Mouse (Mus musculus) right cerebral cortex, adult 2 months (tissue): ENCODE measurements at regions not wholly inside any gene's neighbourhood (a gene's known extent, or its start where the extent isn't known, plus 50 kb on each side); places are given as distances from the start of the nearest gene placed in this dataset.
"Not testable (repeated sequence)": the region's sequence is repeated elsewhere in the genome, so short reads cannot be mapped to it uniquely, and the experiment has no call there.

Experiments
- DNase-seq, 2 experiments: peaks; one replicate each; pipeline ENCODE4 v3.0.0; 2021 to 2022; ENCODE audit warnings: low spot score in 2 of 2

DNA sequence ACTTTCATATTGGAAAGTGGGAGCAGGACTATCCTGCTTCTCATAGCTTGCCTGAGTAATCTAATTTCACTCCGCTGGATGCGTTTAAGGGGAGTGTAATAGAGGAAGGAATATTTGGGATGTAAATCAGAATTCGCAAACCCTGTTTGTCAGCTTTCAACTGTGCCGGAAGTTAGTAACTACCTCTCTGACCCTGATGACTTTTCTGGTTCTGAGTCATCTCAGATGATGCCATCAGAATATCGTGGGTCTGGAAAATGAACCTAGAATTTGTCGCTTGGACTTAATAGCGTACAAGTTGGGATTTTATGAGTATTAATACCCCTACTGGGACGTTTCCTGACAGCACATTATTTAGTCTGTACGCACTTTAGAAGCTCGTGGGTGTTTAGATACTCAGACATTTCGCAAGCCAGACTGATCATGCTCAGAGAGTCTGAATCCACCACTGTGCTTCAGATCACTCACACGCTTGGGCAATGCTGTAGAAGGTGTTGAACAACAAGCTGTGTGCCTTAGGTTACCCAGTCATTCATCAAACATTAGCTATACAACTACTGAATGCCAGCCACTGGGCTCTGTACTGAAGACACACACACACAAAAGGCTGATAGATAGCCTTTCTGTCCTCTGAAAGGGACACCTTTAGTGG is 131.1 kb downstream of the Phlda1 start:
- DNase-seq: no peak

DNA sequence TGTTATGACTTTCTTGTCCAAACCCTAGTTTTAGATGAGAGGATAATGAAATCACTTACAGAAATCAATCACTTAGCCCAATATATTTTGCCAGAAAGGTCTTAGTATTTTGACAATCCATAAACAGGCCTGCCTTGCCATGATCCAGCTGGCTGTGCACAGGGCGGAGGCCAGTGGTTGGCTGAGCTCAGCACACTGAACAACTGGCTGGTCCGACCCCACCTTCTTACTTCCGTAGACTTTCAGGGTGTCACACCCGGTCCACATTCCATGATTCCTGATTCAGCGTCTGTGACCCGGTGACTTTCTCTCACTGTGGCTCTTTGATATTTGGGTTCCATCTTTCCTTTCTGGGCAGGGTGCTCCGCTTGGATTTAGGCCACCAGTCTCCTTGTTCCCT is 133.8 kb downstream of the Phlda1 start:
- DNase-seq: no peak

DNA sequence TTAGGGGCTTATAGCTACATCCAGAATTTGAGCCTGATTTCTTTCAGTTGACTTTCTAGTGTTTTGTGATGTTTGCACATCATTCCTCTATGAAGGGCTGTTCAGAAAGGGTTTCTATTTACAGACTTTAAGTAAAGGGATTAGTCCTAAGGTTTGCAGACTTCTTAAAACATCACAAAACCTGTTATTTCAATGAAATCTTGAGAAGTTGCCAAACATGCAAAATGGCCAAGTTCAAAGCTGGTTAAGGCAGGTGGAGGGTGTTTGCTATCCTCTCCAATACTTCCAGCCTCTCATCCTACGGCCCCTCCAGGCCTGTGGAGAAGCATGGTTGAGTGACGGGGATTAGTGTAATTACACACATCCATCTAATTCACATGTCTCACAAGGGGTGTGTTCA is 136.6 kb downstream of the Phlda1 start:
- no peak for DNase-seq

GRCm38 (mm10) chr10:111653773-111654172 is 147.7 kb downstream of the Phlda1 start:
- DNase-seq: not testable (repeated sequence)

GRCm38 (mm10) chr10:111654364-111655226 is 148.5 kb downstream of the Phlda1 start:
- DNase-seq: no peak

DNA sequence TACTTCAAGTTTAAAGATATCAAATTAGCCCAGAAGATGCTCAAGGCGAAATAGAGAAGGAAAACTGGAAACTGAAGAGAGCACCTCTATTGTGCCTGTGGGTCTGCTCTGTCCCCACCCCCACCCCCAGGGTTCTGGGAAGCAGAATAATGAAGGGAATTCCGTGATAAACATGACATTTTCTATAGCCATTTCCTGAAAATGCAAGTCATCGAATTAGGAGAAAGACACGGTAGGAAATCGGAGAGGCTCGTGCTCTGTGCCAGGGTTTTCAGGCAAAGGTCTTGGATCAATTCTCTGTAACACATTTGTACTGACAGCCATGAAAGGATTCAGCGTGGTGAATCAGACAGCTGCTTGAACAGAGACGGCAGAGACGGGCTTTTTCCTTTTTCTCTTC is 152.7 kb downstream of the Phlda1 start:
- no peak for DNase-seq

- DNase-seq: no peak
Observed at GRCm38 (mm10) chr10:111662665-111663064, 156.6 kb downstream of the Phlda1 start.

DNA sequence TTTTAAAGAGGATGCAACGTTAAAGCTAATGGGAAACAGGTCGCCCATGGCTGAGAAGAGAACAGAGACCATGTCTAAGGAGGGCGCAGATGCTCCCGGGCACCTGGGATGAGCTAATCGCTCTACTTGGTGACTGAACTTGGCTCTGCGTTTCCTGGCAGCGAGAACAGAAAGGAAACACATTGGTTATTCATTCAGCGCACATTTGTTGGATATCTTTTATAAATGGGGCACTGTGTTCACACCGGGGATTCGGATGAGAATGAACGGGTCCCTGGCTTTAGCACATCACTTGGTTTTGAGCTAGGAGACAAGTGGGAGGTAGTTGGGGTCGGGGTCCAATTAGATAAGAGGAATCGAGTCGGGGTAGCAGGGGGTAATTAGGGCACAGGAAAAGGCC is 159.7 kb downstream of the Phlda1 start:
- DNase-seq: no peak

DNA sequence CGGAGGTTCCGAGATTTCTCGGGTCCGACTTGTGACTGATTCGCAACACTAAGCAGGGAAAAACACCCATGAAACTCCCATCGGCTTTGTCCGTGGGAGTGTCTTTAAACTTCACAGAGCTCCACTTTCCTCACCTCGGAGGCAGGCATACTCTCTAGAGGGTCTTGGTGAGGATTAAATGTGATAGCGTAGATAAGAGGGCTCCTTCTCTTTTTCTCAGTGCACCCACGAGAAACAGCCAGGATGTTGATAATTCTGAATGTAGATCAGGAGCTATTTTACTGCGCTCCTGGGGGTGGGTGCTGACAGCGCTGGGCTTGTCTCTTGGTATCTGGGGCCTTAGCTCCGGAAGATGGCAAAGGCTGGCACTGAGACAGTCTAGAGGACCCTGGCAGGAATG is 160.9 kb downstream of the Phlda1 start:
- DNase-seq: no peak

DNA sequence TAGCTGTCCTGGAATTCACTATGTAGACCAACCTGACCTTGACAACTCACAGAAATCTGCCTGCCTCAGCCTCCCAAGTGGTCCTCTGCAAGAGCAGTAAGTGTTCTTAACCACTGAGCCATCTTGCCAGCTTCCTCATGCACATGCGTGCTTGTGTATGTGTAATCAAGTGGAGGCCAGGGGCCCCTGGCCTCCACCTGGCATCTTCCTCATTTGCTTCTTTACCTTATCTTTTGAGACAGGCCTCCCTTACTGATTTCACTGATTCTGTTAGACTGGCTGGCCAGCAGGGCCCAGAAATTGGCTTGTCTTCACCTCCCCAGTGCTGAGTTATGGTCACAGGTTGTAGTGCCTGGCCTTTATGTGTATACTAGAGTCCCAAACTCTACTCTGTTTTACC is 162.6 kb downstream of the Phlda1 start:
- no peak for DNase-seq

DNA sequence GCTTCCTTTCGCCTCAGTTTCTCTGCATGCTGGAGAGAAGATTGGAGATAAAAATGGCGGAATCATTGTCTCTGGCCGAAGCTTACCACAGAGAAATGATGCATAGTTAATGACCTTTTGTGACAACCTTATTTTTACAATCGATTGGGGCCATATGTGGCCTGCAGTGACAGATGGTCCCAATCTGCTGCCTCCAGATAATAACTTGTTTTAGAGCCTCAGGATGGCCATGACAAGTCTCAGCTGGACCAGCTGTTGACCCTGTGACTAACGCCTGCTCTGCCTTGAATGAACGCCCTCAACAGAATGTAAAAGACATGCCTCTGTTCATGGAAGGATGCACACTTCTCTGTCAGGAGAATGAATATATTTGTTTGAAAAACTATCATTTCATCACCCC is 163.6 kb downstream of the Phlda1 start:
- DNase-seq: no peak

GRCm38 (mm10) chr10:111670666-111671065 is 164.6 kb downstream of the Phlda1 start:
- DNase-seq: no peak

DNA sequence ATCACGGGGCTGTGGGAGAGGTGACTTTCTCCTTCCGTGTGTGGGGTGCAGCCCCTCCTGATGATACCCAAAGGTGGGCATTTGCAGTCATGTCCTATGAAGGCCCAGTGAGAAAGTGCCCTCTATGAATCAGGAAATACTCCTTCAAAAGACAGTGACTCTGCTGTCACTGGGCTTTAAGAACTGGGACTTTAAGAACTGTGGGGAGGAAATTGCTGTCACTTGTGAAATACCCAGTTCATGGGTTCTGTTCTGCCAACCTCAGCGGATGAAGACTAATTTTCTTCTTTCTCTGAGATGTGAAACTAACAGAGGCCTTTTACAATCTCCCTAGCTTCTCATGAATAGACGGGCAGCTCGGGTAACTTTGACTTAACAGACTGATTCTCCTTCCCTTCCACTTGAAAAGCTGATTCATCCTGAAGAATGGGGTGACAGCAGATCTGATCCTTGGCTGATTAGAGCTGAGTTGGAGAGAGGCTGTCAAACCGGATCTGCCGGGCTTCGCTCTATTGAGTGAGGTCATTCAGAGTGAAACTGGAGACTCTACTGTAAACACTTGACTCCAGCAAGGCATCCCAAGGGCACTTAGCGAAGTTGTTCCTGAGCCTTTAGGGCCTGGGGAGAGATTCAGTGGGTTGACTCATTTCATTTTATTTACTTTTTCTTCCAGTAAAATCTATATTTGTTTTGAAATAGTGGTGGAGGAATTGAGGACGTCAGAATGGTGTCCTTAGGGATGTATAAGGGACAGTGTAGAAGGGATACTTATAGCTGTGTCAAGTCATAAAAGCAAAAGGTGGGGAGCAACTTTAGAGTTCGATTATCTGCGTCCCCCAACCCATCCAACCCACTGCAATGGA is 166.6 kb downstream of the Phlda1 start:
- DNase-seq: no peak

- DNase-seq: no peak
Observed at GRCm38 (mm10) chr10:111673317-111673610, 167.2 kb downstream of the Phlda1 start.

DNA sequence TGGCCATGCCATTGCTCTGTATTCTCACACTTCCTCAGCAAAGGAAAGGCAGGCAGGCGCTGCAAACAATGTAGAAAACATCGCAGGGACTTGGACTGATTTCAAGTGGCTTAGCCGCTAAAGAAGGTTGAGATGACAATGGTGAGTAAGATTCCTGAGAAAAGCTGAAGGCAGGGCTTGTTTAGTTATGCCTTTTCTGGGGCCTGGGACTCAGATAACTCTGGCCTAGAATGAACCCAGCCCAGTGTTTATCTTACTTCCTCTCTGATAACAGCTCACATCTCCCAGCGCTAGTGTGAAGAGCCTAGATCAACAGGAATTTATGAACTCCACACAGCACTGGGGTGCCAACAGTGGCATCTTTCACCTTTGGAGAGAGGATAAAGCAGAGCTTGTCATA is 170.2 kb downstream of the Phlda1 start:
- DNase-seq: no peak

DNA sequence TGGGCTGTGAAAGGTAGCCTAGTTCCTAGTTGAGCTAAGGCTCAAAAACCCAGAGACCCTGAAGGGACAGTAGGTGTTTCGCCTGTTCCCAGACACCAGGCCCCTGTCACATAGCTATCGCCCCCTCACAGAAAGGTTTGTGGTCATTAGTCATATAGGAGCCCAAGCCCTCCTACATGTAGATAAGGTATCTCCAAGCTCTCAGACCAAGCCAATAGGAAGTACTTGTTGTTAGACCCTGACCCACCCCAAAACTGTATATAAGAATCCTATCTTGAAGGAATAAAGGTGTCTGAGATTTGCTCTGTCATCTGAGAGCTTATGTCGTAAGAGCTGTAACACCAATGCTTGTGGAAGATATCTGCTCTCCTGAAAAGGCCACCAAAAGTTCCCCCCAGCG is 174.8 kb downstream of the Phlda1 start:
- no peak for DNase-seq

DNA sequence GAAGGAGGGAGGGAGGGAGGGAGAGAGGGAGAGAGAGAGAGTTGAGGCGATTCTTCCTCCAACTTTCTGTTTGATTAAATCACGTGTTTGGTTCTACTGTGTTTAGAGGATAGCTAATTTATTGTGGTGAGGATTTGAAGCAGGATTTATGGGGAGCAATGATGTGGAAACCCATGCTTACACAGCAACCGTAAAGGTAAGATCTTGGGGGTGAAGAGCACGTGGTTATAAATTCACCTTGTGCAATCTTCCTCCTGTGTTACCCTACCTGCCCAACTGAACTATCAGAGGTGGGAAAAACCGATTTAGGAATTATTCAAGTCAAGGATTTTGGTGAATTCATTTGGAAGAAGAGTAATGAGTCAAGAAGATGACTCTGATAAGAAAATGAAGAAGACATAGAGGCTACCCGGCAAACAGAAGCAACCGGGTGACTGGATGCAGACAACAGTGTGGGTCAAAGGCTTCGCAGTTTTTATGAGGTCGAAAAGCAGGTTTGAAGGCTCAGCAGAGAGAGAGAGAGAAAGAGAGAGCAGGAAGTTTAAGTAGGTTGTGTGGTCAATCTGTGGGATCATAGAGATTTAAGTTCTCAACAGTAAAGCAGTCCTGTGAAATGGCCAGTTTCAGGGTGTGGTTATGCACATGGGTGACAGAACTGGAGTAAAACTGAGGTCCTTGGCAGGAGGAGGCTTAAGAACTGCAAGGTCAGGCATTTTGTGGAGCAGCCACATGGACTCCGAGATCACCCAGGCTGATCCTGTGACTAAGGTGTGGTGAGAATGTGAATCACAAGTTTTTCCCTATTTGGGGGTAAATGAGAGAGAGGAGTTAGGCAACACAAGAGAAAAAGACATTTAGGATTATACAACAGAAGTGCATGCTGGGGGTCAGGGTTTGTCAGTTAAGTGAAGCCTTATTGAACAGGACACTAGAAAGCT is 178.6 kb downstream of the Phlda1 start:
- no peak for DNase-seq

DNA sequence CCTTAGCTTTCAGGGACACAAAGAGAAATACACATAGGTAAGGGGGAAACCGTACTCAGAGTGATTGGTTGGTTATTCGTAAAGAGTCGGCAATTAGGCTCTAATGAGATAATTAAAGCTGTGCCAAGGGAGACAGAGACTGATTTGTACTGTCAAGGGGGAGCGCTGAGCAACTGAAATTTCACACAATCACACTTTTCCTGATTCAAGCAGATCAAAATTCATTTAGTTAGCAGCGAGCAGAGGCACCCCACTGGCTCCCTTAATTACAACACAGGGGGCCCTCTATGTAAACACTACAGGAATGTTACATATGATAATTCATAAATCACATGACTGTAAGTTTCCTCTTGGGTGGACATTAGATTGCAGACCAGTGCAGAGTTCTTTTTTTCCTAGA is 180.5 kb downstream of the Phlda1 start:
- no peak for DNase-seq

GRCm38 (mm10) chr10:111689587-111689986 is 183.5 kb downstream of the Phlda1 start:
- no peak for DNase-seq

- no peak for DNase-seq
Observed at GRCm38 (mm10) chr10:111693762-111694161, 187.7 kb downstream of the Phlda1 start.
